Mouse (Mus musculus) urinary bladder, postnatal 25 days (tissue): Measurements from ENCODE around the gene Fam129b.
A peak's percentile ranks its signal among the peaks of the same experiment; 100 is the strongest.

Experiments
- DNase-seq: peaks from one replicate; pipeline ENCODE4 v3.0.0; 2022; ENCODE audit warnings: low spot score

The Fam129b gene

DNA sequence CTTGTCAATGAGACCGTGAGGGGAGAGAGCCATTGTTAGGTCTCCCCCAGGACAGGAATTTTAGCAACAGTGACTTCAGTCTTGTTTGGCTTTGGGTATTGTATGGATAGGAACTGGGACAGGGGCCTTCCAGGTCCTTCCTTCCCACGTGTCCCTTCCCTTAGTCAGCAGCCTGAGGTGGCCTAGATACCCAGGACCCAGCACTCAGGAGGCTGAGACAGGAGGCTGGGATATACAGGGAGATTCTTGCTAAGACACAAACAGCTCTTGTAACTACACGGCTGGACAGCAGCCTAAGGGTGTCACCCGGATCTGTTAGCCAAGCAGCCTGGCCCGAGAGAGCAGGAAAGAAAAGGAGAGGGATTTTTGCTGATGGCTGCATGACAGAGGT, 16.3 kb upstream of the Fam129b start:
- no peak for DNase-seq

DNA sequence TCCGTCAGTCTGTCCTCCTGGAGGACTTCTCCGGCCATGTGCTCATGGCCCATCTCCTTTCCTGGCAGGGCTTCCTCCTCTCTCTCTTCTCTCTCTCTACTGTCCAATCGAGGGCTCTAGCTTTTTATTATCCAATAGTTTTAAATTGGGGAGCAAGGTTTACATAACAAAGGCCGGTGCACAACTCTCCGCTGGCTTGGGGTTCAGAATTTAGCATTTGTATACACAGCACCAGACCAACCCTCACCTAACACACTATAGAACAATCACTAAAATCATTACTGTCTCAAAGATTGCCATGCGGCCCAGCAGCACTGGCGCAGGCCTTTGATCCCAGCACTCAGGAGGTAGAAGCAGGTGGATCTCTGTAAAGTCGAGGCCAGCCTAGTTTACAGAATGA, 15.1 kb upstream of the Fam129b start:
- DNase-seq: no peak

DNA sequence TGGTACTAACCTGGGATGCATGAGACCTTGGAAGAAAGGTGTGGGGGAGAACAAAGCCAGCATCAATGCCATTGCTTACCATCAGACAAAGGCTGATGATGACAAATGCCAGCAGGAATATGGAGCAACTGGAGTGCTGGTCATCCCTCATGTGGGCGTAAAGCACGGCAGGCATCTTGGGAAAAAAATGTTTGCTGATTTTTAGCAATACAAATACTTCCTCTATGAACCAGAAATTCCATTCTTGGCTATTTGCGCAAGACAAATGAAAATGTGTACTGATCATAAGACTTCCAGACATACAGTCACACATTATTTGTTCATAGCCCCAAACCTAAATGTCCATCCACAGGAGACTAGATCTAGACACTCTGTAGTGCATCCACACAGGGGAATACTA, 12.6 kb upstream of the Fam129b start:
- no peak for DNase-seq

DNA sequence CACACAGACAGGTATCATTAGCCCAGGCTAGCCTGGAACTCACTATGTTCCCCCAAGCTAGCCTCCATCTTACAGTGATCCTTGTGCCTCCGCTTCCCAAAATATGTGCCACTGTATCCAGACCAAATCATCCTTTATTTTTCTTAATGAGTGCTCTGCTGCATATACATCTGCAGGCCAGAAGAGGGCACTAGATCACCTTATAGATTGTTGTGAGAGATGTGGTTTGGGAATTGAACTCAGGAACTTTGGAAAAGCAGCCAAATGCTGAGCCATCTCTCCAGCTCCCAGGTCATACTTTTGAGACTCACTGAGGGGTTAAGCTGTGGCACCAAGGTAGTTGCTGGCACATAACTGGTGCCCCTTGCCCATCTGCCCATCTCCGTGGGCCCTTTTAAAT, 11.2 kb upstream of the Fam129b start:
- DNase-seq: no peak

DNA sequence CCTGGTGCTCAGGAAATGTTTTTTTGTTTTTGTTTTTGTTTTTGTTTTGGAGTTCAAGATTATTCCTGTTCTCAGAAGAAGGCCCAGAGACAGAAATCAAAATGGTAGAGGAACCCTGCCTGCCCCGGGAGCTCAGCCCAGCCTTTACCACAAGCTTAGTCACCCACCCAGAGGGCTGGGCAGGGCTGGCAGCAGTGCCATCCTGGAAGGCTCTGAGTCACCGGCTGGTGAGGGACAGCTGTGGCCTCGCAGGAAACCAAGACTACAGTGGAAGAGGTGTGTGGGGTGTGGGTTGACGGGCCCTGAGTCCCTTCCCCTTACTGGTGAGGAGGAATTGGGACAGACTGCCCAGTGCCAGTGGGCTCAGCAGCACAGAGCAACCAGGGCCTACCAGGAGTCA, 8.6 kb upstream of the Fam129b start:
- no peak for DNase-seq

DNA sequence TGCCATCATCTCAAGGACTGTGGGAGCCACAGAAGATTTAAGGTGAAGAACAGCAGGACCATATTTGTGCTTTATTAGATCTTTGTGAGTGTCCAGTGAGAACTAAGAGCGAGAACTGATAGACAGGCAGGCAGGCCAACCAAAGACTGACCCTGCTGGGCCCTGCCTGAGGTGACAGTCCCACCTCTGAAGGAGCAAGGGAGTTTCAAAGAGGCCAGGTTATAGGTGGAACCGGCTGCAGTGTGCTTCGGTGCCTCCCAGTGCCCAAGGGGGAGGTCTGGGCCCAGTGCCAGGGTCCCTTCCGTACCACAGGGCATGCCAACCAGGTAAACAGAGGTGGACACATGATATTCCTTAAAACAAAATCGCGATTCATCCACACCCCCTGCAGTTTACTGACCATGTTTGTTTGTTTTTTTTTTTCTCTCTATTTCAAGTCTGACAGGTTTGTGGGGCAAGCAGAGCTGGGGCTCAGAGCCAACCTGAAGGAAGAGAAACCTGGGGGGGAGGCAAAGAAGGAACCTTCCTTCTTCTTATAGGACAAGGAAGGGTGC, 6.1 kb upstream of the Fam129b start:
- no peak for DNase-seq

DNA sequence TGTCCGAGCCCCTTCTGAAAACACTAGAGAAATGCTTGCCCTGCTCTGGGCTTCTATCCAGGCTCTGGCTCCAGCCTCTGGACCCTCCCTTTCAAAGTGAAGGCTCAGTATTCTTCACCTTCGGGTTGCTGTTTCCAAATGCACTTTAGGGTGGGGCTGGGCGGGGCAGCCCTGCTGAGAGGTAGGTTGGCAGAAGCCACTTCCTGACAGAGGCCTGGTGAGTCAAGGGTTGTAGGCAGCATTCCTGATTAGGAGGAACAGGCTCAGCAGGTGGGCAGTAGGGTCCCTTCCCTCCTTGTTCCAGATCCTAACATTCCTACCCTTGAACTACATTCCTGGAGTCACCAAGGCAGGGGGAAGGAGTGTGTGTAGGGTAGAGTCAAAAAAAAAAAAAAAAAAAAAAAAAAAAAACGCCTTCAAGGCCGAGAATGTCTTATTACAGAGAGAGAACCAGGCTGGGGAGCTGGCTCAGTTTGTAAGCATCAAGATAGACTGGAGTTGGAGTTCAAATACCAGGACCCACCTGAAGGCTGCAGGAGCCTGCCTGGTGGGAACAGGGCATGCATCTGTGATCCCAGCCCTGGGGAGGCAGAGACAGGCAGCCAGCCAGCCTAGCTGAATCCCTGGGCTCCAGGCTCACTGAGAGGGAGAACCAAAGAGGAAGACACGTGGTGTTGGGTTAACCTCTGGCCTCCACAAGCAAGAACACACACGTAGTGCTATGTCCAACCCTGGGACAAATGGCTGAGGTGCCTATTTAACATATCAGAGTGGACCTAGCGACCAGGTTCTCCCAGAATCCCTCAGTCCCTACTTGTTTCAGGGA, 5.4 kb upstream of the Fam129b start:
- no peak for DNase-seq

DNA sequence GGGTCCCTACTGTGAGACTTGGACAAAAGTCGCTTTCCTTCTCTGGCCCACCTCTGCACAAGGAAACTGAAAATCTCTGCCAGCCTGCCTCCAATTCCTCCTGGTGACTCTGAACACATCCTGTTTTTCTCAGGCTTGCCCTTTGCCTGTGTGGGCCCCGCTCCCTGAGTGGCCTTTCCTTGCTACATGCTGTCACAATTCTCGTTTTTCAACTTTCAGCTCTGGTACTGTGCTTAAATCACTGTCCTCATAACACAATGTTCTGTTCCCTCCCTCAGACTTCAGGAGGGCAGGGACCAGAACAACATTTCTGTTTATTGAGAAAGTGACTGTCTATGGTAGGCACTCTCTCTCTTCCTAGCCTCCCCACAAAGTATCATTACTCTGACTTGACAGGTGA, 1.8 kb upstream of the Fam129b start:
- DNase-seq: no peak

DNA sequence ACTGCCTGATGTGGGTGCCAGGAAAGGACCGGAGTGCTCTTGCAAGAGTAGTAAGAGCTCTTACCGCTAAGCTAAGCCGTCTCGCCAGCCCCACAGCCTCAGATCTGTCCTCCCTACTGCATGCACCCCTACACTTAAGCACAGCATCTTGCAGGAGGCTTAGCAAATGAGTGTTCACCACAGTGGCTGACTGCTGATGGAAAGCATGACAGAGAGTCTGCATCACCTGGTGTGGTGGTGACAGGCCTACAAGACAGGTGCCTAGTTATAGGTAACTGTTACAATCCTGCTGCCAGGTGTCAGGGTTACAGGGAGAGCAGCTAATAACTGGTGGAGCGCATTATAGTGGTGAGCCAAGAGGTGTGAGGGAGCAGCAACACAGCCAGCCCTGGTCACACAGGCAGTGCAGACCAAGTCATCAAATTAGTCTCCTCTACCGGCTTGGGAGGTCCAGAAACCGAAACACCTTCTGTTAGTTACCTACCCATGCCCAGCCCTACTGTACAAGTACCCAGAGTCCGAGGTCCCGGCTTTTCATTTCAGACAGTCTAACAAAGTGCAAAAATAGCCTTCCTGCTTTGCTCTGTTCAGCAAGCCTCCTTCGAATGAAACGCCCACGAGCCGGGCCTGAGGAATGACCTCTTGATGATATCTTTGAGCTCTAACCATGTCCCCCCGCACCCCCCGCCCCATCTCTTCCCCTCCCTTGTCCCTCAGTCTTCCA, 801 bp upstream of the Fam129b start:
- DNase-seq: no peak

DNA sequence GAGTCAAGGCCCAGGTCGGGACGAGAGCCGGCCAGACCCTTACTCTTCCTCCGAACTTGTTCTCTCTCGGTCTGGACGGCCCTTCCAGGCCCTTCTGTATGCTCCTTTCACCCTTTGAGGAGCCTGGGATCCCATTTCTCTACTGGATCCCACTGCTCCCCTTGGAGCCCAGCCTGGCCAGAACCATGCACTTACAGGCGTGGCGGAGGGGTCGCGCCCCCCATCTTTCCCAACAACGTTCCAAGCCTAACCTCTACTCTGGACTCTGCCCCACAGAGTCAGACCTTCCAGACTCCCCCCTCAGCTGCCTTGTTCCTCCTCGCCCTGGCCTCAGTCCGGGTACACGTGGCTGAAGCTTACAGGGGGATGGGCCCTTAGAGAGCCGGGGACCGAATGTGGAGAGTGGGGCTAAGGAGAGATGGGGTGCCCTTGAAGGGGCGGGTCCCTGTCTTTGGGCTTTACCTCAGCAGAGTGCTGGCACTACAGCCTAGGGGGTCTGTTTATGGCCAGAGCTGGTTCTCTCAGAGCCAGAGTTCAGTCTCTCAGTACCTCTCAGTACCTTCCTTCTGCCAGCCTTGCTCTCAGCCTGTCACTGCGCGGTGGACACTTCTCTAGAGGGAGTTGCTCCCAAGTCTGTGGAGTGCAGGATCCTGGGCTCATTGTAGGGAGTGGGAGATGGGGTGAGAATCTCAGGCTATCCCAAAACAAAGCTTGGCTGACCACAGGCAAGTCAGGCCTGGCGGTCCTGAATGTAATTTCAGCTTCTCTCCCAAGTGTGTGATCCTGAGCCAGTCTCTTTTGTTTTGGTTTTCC, 782 bp downstream of the Fam129b start:
- no peak for DNase-seq

DNA sequence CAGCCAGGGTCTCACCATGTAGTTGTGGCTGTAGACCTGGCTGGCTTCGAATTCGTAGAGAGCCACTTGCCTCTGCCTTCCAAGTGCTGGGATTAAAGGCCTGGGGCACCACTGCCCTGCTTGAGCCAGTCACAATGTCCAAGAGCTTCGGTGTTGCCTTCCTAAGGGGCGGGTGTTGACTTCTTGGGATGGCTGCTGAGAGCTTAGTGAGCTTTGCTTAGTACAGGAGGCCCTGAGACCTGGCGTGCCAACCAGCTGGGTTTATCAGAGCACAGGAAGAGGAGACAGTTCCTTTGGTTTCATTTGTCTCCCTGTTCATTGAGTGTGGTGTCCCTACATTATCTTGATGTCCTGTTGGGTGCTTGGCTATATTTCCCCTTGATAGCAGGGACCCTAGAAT, 1.4 kb downstream of the Fam129b start:
- no peak for DNase-seq

DNA sequence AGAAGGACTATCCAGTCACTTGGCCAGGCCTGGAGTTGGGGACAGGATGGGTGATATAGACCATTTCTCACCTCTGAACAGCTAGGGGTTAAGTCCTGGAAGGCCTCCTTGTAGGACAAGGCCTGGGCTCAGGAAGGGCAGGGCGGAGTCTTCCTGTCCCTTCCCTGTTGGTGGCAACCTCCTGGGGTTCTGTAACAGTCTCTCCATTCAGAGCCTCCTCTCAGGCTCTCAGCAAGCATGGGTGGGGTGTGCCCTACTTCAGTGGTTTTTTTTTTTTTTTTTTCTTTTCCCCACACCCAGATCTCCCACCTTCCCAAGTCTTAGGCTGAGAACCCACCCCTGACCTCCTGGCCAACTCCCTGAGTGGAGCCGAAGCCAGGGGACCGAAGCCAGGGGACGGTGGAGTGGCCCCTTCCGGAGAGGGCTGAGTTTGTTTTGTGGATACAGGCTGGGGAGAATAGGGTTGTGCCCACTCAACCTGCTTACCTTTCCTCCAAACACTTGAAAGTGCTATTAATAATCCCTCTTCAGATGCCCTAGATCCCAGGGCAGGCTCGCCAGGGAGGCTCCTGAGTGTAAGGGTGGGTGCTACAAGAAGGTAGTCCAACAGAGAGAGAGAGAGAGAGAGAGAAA, 2.0 kb downstream of the Fam129b start:
- DNase-seq: no peak

DNA sequence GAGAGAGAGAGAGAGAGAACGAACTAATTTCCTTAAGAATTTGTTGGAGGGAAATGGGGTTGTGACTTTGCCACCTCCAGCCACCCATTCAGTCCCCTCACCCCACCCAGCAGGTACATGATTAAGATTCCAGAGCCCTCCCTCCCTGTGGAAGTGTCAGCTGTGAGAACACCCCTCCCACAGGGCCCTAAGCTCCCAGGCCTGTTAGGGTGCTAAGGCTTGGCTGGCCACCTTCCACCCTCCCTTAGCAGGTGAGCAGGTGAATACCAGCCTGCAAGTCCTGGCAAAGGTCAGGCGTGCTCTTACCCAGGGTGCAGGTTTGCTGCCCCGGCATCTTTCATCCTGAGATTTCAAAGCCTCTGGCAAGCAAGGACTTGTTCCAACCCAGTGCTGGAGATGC, 2.5 kb downstream of the Fam129b start:
- no peak for DNase-seq

DNA sequence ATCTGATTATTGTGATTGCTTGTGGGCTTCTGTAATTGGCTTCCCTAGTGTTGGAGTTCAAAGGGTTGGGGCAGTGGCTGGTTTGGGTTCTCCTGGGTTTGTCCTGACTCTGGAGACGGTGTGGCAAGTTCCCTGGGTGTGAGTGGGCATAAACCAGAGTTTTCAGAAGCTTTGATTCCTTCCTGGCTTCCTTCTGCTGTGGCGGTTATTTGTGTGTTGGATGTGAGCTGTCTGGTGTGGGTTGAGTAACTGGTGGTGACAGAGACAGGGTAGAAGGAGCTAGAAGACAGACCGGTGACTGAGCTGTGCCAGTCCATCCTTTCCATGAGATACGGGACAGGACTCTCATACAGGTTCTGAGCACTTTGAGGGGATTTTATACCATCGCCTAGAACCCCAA, 3.7 kb downstream of the Fam129b start:
- DNase-seq: no peak

DNA sequence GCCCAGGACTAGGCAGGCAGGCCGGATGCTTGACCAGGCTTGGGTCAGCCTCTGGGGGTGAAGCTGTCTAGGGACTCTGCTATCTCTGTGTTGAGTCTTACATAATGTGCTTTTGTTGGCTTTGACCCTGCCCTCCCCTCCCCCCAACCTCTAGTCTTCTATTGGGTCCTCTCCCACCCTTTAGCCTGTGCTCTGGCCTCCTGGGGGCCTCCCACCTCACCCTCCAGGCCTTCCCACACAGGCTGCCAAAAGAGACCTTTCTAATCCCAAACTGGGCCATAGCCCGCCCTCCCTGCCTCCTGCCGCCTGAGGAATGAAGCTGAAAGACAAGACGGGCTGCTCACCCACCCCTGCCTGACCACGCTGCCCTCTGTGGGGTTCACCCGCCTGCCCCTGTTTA, 5.1 kb downstream of the Fam129b start:
- DNase-seq: no peak

DNA sequence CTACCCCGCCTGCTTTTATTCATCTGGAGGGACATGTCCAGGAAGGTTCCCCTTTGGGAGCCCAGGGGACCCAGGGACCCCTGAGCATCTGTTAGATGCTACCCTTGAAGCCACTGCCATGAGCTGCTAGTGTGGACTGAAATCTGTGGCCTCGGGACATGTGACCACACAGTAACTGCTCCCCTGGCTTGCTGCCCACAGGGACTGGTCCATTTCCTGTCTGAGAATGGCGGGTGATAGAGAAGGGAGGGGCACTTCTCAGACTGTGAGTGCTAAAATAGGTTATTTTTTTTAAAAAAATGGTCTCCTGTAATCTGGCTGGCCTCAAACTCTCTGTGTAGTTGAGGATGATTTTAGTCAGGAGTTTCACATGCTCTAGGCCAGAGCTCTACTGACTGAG, 5.8 kb downstream of the Fam129b start:
- DNase-seq: peak; percentile 79

DNA sequence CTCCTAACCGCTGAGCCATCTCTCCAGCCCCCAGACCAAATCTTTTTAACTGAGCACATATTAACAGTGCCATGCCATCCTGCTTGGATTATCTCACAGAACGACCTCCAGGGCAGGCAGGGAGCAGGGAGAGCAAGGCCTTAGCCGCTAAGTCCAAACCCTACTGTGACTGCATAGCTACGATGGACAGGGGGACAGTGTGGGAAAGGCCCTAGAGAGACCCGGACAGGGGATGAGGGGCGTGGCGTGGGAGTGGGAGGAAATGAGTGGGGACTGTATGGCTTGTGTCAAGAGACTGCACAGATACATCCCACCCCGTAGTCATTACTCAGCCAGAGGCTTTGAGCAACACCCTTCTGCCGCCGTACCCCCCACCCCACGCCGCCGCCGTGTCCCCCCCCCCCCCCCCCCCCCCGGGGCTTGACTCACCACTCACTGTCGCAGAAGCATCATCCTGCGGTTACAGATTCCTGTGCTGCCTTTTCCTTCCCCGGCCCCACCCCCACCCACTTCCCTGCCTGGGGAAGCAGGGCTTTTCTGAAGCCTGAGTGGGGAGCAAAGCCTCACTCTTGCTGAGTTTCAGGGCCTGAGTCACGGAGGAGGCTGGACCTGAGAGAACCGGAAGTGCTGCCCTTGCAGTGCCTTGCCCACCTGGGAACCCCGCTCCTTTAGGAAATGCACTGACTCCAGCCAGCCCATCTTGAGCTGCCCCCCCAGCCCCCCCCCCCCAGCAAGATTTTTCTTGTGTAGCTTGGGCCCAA, 6.5 kb downstream of the Fam129b start:
- no peak for DNase-seq

DNA sequence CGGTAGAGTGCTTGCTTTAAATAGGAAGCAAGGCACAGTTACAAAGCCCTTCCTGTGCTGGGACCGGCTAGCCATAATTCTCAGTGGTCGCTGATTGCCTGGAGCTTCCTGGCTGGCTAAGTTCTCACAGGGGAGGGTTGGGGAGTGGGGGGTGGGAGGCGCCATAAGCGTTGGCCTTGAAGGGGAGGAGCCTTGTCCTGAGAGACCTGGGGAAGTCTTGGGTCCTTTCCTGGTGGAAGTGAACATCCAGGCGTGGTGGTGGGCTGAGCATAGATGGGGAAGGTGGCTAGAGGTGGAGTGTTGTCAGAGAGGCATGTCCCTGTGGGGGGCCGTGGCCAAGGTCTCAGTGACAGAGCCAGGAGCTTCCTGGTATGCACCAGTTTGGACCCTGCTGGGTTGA, 8.8 kb downstream of the Fam129b start:
- no peak for DNase-seq

DNA sequence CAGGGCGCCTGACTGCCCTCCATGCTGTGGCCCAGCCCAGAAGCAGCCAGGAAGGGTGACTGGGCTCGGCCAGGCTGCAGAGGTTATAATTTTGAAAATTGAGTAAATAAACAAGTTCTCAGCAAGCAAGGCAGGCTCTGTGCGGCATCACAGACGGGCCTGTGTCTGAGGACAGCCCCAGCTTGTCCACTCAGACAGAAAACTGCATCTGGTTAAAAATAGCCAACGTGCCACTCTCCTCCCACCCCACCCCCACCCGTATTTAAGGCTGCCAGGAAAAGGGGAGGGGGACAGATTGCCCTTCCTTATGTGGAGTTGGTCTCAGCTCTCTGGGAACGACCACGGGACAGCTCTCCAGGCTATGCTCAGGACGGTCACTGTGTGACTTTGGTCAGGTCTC, 12.1 kb downstream of the Fam129b start:
- DNase-seq: no peak

DNA sequence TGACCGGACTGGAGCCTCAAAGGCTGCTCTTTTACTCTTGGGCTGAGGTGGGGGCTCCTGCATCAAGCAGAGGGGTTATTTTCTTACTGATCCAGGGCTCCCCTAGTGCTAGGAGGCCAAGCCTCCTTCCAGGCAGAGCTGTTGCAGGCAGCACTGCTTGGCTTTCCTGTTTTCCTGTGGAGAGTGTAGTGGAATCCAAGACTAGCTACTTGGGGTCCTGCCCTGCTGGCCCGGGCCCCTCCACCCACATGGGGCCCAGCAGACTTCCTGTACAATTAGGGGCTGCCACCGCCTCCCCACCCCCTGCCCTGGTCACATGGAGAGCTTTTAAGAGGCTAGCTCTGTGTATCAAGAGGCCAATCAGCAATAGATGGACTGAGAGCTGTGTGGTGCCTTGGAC, 12.6 kb downstream of the Fam129b start:
- no peak for DNase-seq

DNA sequence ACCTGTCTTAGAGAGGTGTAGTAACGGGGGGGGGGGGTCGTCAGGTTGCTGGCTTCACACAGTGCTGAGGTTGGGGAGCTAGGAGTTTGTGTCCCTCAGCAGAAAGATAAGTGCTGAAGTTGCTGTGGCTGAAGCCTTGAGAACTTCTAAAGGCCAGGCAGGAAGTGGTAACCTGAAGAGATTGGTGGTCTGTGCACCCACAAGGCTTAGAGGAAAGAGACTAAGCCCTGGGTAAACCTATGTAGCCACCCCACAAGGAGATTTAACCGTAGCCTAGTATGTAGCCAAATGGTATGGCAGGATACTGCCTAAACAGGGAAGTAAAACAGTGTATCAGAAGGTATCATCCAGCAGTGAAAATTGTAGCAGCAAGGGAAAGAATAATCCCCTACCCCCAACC, 14.4 kb downstream of the Fam129b start:
- no peak for DNase-seq
